Mouse (Mus musculus): ENCODE measurements around the gene Sqstm1. TPM values are rescaled to one million over a fixed set of nuclear protein-coding genes. Genes with fewer than 3 reads are reported as not detected.

The Sqstm1 gene
- polyA plus RNA-seq, 1 experiment from 2014 or later: 181 TPM

GRCm38 (mm10) chr11:50233993-50234392 is 23.4 kb upstream of the Sqstm1 start:
- H3K4me3 ChIP-seq (ENCODE audit: low read depth, low read length): no peak overlapping the region
- ATAC-seq (replicated peaks; ENCODE audit: low FRiP score, low TSS enrichment, low read depth): no peak
- H3K36me3 ChIP-seq (ENCODE audit: control insufficient read depth, insufficient read depth, low read length): peaks cover 37% of the 10 kb centered on the region
- H3K9me3 ChIP-seq (ENCODE audit: control insufficient read depth, low read length): no peaks in the 10 kb centered on the region
- WGBS: 83% methylated on average over 11 of the region's 11 CpGs
- H3K27ac ChIP-seq (ENCODE audit: low read depth): no peak overlapping the region
- H3K4me1 ChIP-seq (replicated peaks; ENCODE audit: control insufficient read depth, insufficient read depth, low read length): peaks cover 4% of the 10 kb centered on the region; the same call in 1 of the 2 replicates
- no peak overlapping the region for H3K9ac ChIP-seq (ENCODE audit: low read length)
- DNase-seq (ENCODE audit: low spot score): no peak
- peaks cover 21% of the 10 kb centered on the region for H3K27me3 ChIP-seq (replicated peaks; ENCODE audit: control insufficient read depth, insufficient read depth, low read length)
- no peak overlapping the region for H3K4me2 ChIP-seq (ENCODE audit: low read length)

GRCm38 (mm10) chr11:50233022-50233421 is 22.4 kb upstream of the Sqstm1 start:
- ATAC-seq (replicated peaks; ENCODE audit: low FRiP score, low TSS enrichment, low read depth): no peak
- 96% methylated on average over 13 of the region's 13 CpGs for WGBS
- H3K4me1 ChIP-seq (replicated peaks; ENCODE audit: control insufficient read depth, insufficient read depth, low read length): peaks cover 3% of the 10 kb centered on the region; the same call in 1 of the 2 replicates

GRCm38 (mm10) chr11:50231411-50231810 is 20.8 kb upstream of the Sqstm1 start:
- whole genome bisulfite sequencing: 17% methylated on average over 8 of the region's 8 CpGs
- H3K9me3 ChIP-seq (ENCODE audit: control insufficient read depth, low read length): no peaks in the 10 kb centered on the region
- ATAC-seq (replicated peaks; ENCODE audit: low FRiP score, low TSS enrichment, low read depth): no peak
- no peaks in the 10 kb centered on the region for H3K27me3 ChIP-seq (replicated peaks; ENCODE audit: control insufficient read depth, insufficient read depth, low read length)
- peaks cover 37% of the 10 kb centered on the region for H3K36me3 ChIP-seq (ENCODE audit: control insufficient read depth, insufficient read depth, low read length)
- H3K9ac ChIP-seq (ENCODE audit: low read length): no peak overlapping the region
- peaks cover 11% of the 10 kb centered on the region for H3K4me1 ChIP-seq (replicated peaks; ENCODE audit: control insufficient read depth, insufficient read depth, low read length)
- H3K27ac ChIP-seq (ENCODE audit: low read depth): no peak overlapping the region
- no peak overlapping the region for H3K4me3 ChIP-seq (ENCODE audit: low read depth, low read length)
- peak overlapping the region; percentile 46 for H3K4me2 ChIP-seq (ENCODE audit: low read length)
- peak; percentile 84 for DNase-seq (ENCODE audit: low spot score)

More at GRCm38 (mm10) chr11:50233022-50233421, 22.4 kb upstream of the Sqstm1 start:
- Histone ChIP-seq H3K9me3 (ENCODE audit: control insufficient read depth, low read length) (no peaks in the 10 kb centered on the region), H3K27ac (ENCODE audit: low read depth) (no peak overlapping the region), H3K36me3 (ENCODE audit: control insufficient read depth, insufficient read depth, low read length) (peaks cover 37% of the 10 kb centered on the region), H3K4me2 (ENCODE audit: low read length) (no peak overlapping the region), H3K9ac (ENCODE audit: low read length) (no peak overlapping the region), H3K4me3 (ENCODE audit: low read depth, low read length) (no peak overlapping the region), H3K27me3 (replicated peaks; ENCODE audit: control insufficient read depth, insufficient read depth, low read length) (peaks cover 13% of the 10 kb centered on the region)
- no peak for DNase-seq (ENCODE audit: low spot score)

- H3K9ac ChIP-seq (ENCODE audit: low read length): no peak overlapping the region
- DNase-seq (ENCODE audit: low spot score) (peak; percentile 71), ATAC-seq (replicated peaks; ENCODE audit: low FRiP score, low TSS enrichment, low read depth) (peak; percentile 44; the same call in 1 of the 2 replicates)
- H3K4me2 ChIP-seq (ENCODE audit: low read length): peak overlapping the region; percentile 46
- no peak overlapping the region for H3K27ac ChIP-seq (ENCODE audit: low read depth)
- 36% methylated on average over 45 of the region's 45 CpGs for WGBS
- peaks cover 17% of the 10 kb centered on the region for H3K4me1 ChIP-seq (replicated peaks; ENCODE audit: control insufficient read depth, insufficient read depth, low read length)
- H3K27me3 ChIP-seq (replicated peaks; ENCODE audit: control insufficient read depth, insufficient read depth, low read length): no peaks in the 10 kb centered on the region
- H3K36me3 ChIP-seq (ENCODE audit: control insufficient read depth, insufficient read depth, low read length): peaks cover 37% of the 10 kb centered on the region
- H3K9me3 ChIP-seq (ENCODE audit: control insufficient read depth, low read length): no peaks in the 10 kb centered on the region
- H3K4me3 ChIP-seq (ENCODE audit: low read depth, low read length): peak overlapping the region; percentile 15; the same call in 1 of the 2 replicates
These were observed 20.1 kb upstream of the Sqstm1 start for GRCm38 (mm10) chr11:50230481-50231304.

GRCm38 (mm10) chr11:50229252-50229910 is 18.8 kb upstream of the Sqstm1 start:
- DNase-seq (ENCODE audit: low spot score) (no peak), ATAC-seq (replicated peaks; ENCODE audit: low FRiP score, low TSS enrichment, low read depth) (no peak)
- H3K4me3 ChIP-seq (ENCODE audit: low read depth, low read length): no peak overlapping the region
- H3K4me2 ChIP-seq (ENCODE audit: low read length): no peak overlapping the region
- peaks cover 28% of the 10 kb centered on the region for H3K36me3 ChIP-seq (ENCODE audit: control insufficient read depth, insufficient read depth, low read length)
- H3K4me1 ChIP-seq (replicated peaks; ENCODE audit: control insufficient read depth, insufficient read depth, low read length): peaks cover 17% of the 10 kb centered on the region
- WGBS: 54% methylated on average over 7 of the region's 7 CpGs
- no peak overlapping the region for H3K27ac ChIP-seq (ENCODE audit: low read depth)
- H3K9me3 ChIP-seq (ENCODE audit: control insufficient read depth, low read length): no peaks in the 10 kb centered on the region
- H3K27me3 ChIP-seq (replicated peaks; ENCODE audit: control insufficient read depth, insufficient read depth, low read length): no peaks in the 10 kb centered on the region
- H3K9ac ChIP-seq (ENCODE audit: low read length): no peak overlapping the region

GRCm38 (mm10) chr11:50228772-50229171 is 18.1 kb upstream of the Sqstm1 start:
- no peak overlapping the region for H3K4me2 ChIP-seq (ENCODE audit: low read length)
- no peaks in the 10 kb centered on the region for H3K9me3 ChIP-seq (ENCODE audit: control insufficient read depth, low read length)
- peaks cover 22% of the 10 kb centered on the region for H3K36me3 ChIP-seq (ENCODE audit: control insufficient read depth, insufficient read depth, low read length)
- no peaks in the 10 kb centered on the region for H3K27me3 ChIP-seq (replicated peaks; ENCODE audit: control insufficient read depth, insufficient read depth, low read length)
- H3K9ac ChIP-seq (ENCODE audit: low read length): no peak overlapping the region
- ATAC-seq (replicated peaks; ENCODE audit: low FRiP score, low TSS enrichment, low read depth) (no peak), DNase-seq (ENCODE audit: low spot score) (no peak)
- H3K4me1 ChIP-seq (replicated peaks; ENCODE audit: control insufficient read depth, insufficient read depth, low read length): peaks cover 22% of the 10 kb centered on the region
- no peak overlapping the region for H3K4me3 ChIP-seq (ENCODE audit: low read depth, low read length)
- no peak overlapping the region for H3K27ac ChIP-seq (ENCODE audit: low read depth)
- 43% methylated on average over 3 of the region's 3 CpGs for WGBS

- Histone ChIP-seq H3K36me3 (ENCODE audit: control insufficient read depth, insufficient read depth, low read length) (peaks cover 11% of the 10 kb centered on the region), H3K27ac (ENCODE audit: low read depth) (no peak overlapping the region), H3K4me1 (replicated peaks; ENCODE audit: control insufficient read depth, insufficient read depth, low read length) (peaks cover 23% of the 10 kb centered on the region), H3K4me2 (ENCODE audit: low read length) (no peak overlapping the region), H3K4me3 (ENCODE audit: low read depth, low read length) (no peak overlapping the region), H3K9me3 (ENCODE audit: control insufficient read depth, low read length) (no peaks in the 10 kb centered on the region), H3K9ac (ENCODE audit: low read length) (no peak overlapping the region), H3K27me3 (replicated peaks; ENCODE audit: control insufficient read depth, insufficient read depth, low read length) (no peaks in the 10 kb centered on the region)
- DNase-seq (ENCODE audit: low spot score): no peak
- no peak for ATAC-seq (replicated peaks; ENCODE audit: low FRiP score, low TSS enrichment, low read depth)
- WGBS: 90% methylated on average over 4 of the region's 4 CpGs
These were observed 17.1 kb upstream of the Sqstm1 start for GRCm38 (mm10) chr11:50227736-50228135.

GRCm38 (mm10) chr11:50227226-50227625 is 16.6 kb upstream of the Sqstm1 start:
- Histone ChIP-seq H3K4me2 (ENCODE audit: low read length) (peak overlapping the region; percentile 93), H3K4me3 (ENCODE audit: low read depth, low read length) (no peak overlapping the region), H3K9ac (ENCODE audit: low read length) (no peak overlapping the region), H3K36me3 (ENCODE audit: control insufficient read depth, insufficient read depth, low read length) (peaks cover 6% of the 10 kb centered on the region; the same call in 1 of the 2 replicates), H3K27ac (ENCODE audit: low read depth) (no peak overlapping the region), H3K9me3 (ENCODE audit: control insufficient read depth, low read length) (no peaks in the 10 kb centered on the region), H3K4me1 (replicated peaks; ENCODE audit: control insufficient read depth, insufficient read depth, low read length) (peaks cover 23% of the 10 kb centered on the region), H3K27me3 (replicated peaks; ENCODE audit: control insufficient read depth, insufficient read depth, low read length) (no peaks in the 10 kb centered on the region)
- WGBS: 68% methylated on average over 3 of the region's 3 CpGs
- DNase-seq (ENCODE audit: low spot score) (no peak), ATAC-seq (replicated peaks; ENCODE audit: low FRiP score, low TSS enrichment, low read depth) (no peak)
